Mouse (Mus musculus): ENCODE data around the gene Pkdcc.

Gene Pkdcc

GRCm38 (mm10) chr17:83214674-83215528, at the start of gene Pkdcc:
Gene Pkdcc (plus strand): TSS chr17:83215292.
- DNase-seq (ENCODE audit: low spot score in 2 of 2) = peak; percentile 72 to 78

GRCm38 (mm10) chr17:83166195-83166594, 48.9 kb upstream of the Pkdcc start:
- DNase-seq (ENCODE audit: low spot score in 2 of 2) = no peak

- no peak for DNase-seq (ENCODE audit: low spot score in 2 of 2)
Measured at GRCm38 (mm10) chr17:83176146-83176545, 38.9 kb upstream of the Pkdcc start.

GRCm38 (mm10) chr17:83178483-83179150, 36.5 kb upstream of the Pkdcc start:
- no peak for DNase-seq (ENCODE audit: low spot score in 2 of 2)

GRCm38 (mm10) chr17:83179151-83179531, 36.0 kb upstream of the Pkdcc start:
- DNase-seq (ENCODE audit: low spot score in 2 of 2) = no peak

GRCm38 (mm10) chr17:83179569-83179968, 35.5 kb upstream of the Pkdcc start:
- DNase-seq (ENCODE audit: low spot score in 2 of 2) = no peak

- no peak for DNase-seq (ENCODE audit: low spot score in 2 of 2)
Measured at GRCm38 (mm10) chr17:83181086-83181485, 34.0 kb upstream of the Pkdcc start.

- no peak for DNase-seq (ENCODE audit: low spot score in 2 of 2)
Measured at GRCm38 (mm10) chr17:83181592-83181991, 33.5 kb upstream of the Pkdcc start.

- DNase-seq (ENCODE audit: low spot score in 2 of 2) = no peak
Measured at GRCm38 (mm10) chr17:83182061-83182664, 32.9 kb upstream of the Pkdcc start.

- no peak for DNase-seq (ENCODE audit: low spot score in 2 of 2)
Measured at GRCm38 (mm10) chr17:83182780-83183179, 32.3 kb upstream of the Pkdcc start.

- no peak for DNase-seq (ENCODE audit: low spot score in 2 of 2)
Measured at GRCm38 (mm10) chr17:83187751-83188565, 27.1 kb upstream of the Pkdcc start.

- DNase-seq (ENCODE audit: low spot score in 2 of 2) = no peak
Measured at GRCm38 (mm10) chr17:83190810-83191209, 24.3 kb upstream of the Pkdcc start.

GRCm38 (mm10) chr17:83194491-83194890, 20.6 kb upstream of the Pkdcc start:
- DNase-seq (ENCODE audit: low spot score in 2 of 2) = no peak

GRCm38 (mm10) chr17:83197361-83197923, 17.6 kb upstream of the Pkdcc start:
- no peak for DNase-seq (ENCODE audit: low spot score in 2 of 2)

- no peak for DNase-seq (ENCODE audit: low spot score in 2 of 2)
Measured at GRCm38 (mm10) chr17:83200469-83200868, 14.6 kb upstream of the Pkdcc start.

- no peak for DNase-seq (ENCODE audit: low spot score in 2 of 2)
Measured at GRCm38 (mm10) chr17:83201257-83201656, 13.8 kb upstream of the Pkdcc start.

- no peak for DNase-seq (ENCODE audit: low spot score in 2 of 2)
Measured at GRCm38 (mm10) chr17:83203692-83204383, 11.3 kb upstream of the Pkdcc start.

- no peak for DNase-seq (ENCODE audit: low spot score in 2 of 2)
Measured at GRCm38 (mm10) chr17:83207296-83207695, 7.8 kb upstream of the Pkdcc start.

GRCm38 (mm10) chr17:83208455-83208854, 6.6 kb upstream of the Pkdcc start:
- no peak for DNase-seq (ENCODE audit: low spot score in 2 of 2)

- DNase-seq (ENCODE audit: low spot score in 2 of 2) = no peak
Measured at GRCm38 (mm10) chr17:83210531-83210930, 4.6 kb upstream of the Pkdcc start.

GRCm38 (mm10) chr17:83211196-83211595, 3.9 kb upstream of the Pkdcc start:
- DNase-seq (ENCODE audit: low spot score in 2 of 2) = no peak

Measured in frontal cortex, postnatal 10 days (tissue).